Mouse (Mus musculus): ENCODE results near the gene Pklr.
A peak's percentile ranks its signal among the peaks of the same experiment; 100 is the strongest.

- TF ChIP-seq CTCF (conservative IDR thresholded peaks at IDR 0.05; ENCODE audit: low read length) (no peak), POU5F1 (IDR thresholded peaks at IDR 0.05; ENCODE audit: borderline replicate concordance, low read length) (no peak), NANOG (IDR thresholded peaks at IDR 0.05; ENCODE audit: borderline replicate concordance, low read length) (peak; percentile 5; the same call in 1 of the 2 replicates)
These were observed 42.8 kb upstream of the Pklr start, which contains the start of gene Rusc1 for GRCm38 (mm10) chr3:89093175-89093574.

All from E14TG2a.4 (cell line).